Mouse (Mus musculus) kidney, adult 2 months (tissue): ENCODE results near the gene Ssr3.

ENCODE experiments used
- CTCF ChIP-seq: fragments of 200-500 bp; conservative IDR thresholded peaks from 2 replicates; pipeline ENCODE4 v1.5.1; 2011; ENCODE audit warnings: low read depth, mild to moderate bottlenecking, control low read depth, low read length, moderate library complexity, mixed read lengths; ENCODE audit not compliant: insufficient read depth, insufficient read length
- POLR2A ChIP-seq: fragments of 200-500 bp; IDR thresholded peaks from one replicate; pipeline ENCODE4 v1.6.1; 2011; ENCODE audit warnings: low read depth, low read length, control low read depth

- no peak for TF ChIP-seq CTCF
- TF ChIP-seq POLR2A = no peak
These were observed 52.1 kb downstream of the Ssr3 start for GRCm38 (mm10) chr3:65340173-65340951.
